In the genomic region with DNA sequence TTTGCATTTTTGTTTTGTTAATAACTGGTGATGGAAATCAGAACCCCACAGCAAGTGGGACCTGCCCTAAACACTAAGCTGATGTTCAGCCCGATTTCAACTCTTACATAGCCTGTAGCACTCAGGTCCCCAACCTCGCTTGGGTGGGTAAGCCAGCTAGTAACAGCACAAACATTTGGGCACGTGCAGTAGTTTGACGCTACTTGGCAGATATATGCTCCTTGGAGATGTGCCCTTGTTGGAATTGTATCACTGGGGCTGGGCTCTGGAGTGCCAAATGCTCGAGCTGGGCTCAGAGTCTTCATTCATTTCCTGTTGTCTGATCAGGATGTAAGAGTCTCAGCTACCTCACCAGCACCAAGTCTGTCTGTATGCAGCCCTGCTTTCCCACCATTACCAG, we compare ENCODE assay signal across 34 mouse cellular contexts. TPM values are rescaled to one million over a fixed set of nuclear protein-coding genes. Genes with fewer than 3 reads are reported as not detected.
DNase-seq lines count a peak whose midpoint lies in the region; ATAC-seq and TF ChIP-seq lines count a peak whose summit lies in the region.
"Had no signal": no experiment of that assay in that cellular context is flagged by ENCODE, and none has a peak within 500 bp of the region (broad histone marks: within the 10 kb centered on the region; RNA-seq: fewer than 3 reads in every experiment).

No protein-coding gene starts in this region.

- ATAC-seq in forebrain, embryonic 16.5 days: no peak
- no peak for ATAC-seq in forebrain, embryonic 11.5 days (replicated peaks; ENCODE audit: low FRiP score)
- no peak for ATAC-seq in midbrain, embryonic 11.5 days (ENCODE audit: low FRiP score)
- no peak for ATAC-seq in midbrain, embryonic 15.5 days (replicated peaks)
- ATAC-seq: activated CD4-positive, CD25-positive, alpha-beta regulatory T cell, adult 4 months; CD4-positive, CD25-positive, alpha-beta regulatory T cell, adult 4 months; forebrain, embryonic 15.5 days; intestine, postnatal 0 days had no signal

- H3K4me1 ChIP-seq in cerebellum, adult 2 months (ENCODE audit: control insufficient read depth, insufficient read depth, low read length): no peaks in the 10 kb centered on the region
- H3K4me1 ChIP-seq in forebrain, embryonic 16.5 days (replicated peaks; ENCODE audit: control insufficient read depth, insufficient read depth, low read length): peaks cover 12% of the 10 kb centered on the region
- no peaks in the 10 kb centered on the region for H3K4me1 ChIP-seq in forebrain, embryonic 11.5 days (replicated peaks; ENCODE audit: control insufficient read depth, insufficient read depth, low read length)
- H3K4me1 ChIP-seq in midbrain, embryonic 11.5 days (ENCODE audit: control insufficient read depth, insufficient read depth, low read length): no peaks in the 10 kb centered on the region
- H3K4me1 ChIP-seq in midbrain, embryonic 15.5 days: peaks cover 26% of the 10 kb centered on the region
- H3K4me1 ChIP-seq: embryonic facial prominence, embryonic 12.5 days had no signal

- H3K9me3 ChIP-seq in forebrain, embryonic 16.5 days (ENCODE audit: control insufficient read depth, low read length): no peaks in the 10 kb centered on the region
- no peaks in the 10 kb centered on the region for H3K9me3 ChIP-seq in forebrain, embryonic 11.5 days (ENCODE audit: control insufficient read depth, low read length)
- H3K9me3 ChIP-seq in midbrain, embryonic 11.5 days (ENCODE audit: control insufficient read depth, low read length): no peaks in the 10 kb centered on the region
- no peaks in the 10 kb centered on the region for H3K9me3 ChIP-seq in midbrain, embryonic 15.5 days
- H3K9me3 ChIP-seq: embryonic facial prominence, embryonic 12.5 days; embryonic facial prominence, embryonic 15.5 days; forebrain, embryonic 15.5 days; hindbrain, embryonic 12.5 days; hindbrain, embryonic 15.5 days had no signal

- H3K36me3 ChIP-seq in forebrain, embryonic 16.5 days (ENCODE audit: control insufficient read depth, insufficient read depth): no peaks in the 10 kb centered on the region
- no peaks in the 10 kb centered on the region for H3K36me3 ChIP-seq in forebrain, embryonic 11.5 days (ENCODE audit: control insufficient read depth, insufficient read depth, low read length)
- H3K36me3 ChIP-seq in midbrain, embryonic 11.5 days (ENCODE audit: control insufficient read depth, insufficient read depth, low read length): no peaks in the 10 kb centered on the region
- no peaks in the 10 kb centered on the region for H3K36me3 ChIP-seq in midbrain, embryonic 15.5 days (replicated peaks)
- H3K36me3 ChIP-seq: embryonic facial prominence, embryonic 12.5 days; embryonic facial prominence, embryonic 15.5 days; forebrain, embryonic 15.5 days; hindbrain, embryonic 12.5 days; hindbrain, embryonic 15.5 days had no signal

- TF ChIP-seq CTCF in cerebellum, adult 2 months (IDR thresholded peaks at IDR 0.05; ENCODE audit: borderline replicate concordance, insufficient read depth, low read depth, low read length): no peak

- H3K4me2 ChIP-seq in forebrain, embryonic 16.5 days (ENCODE audit: low read length): peak overlapping the region; percentile 5; the same call in 1 of the 2 replicates
- H3K4me2 ChIP-seq in forebrain, embryonic 11.5 days (ENCODE audit: low read depth, low read length, severe bottlenecking): no peak overlapping the region
- no peak overlapping the region for H3K4me2 ChIP-seq in midbrain, embryonic 11.5 days
- H3K4me2 ChIP-seq in midbrain, embryonic 15.5 days: no peak overlapping the region
- H3K4me2 ChIP-seq: embryonic facial prominence, embryonic 12.5 days; embryonic facial prominence, embryonic 15.5 days; forebrain, embryonic 15.5 days; heart, embryonic 11.5 days; hindbrain, embryonic 12.5 days; hindbrain, embryonic 15.5 days had no signal

- H3K9ac ChIP-seq in forebrain, embryonic 16.5 days (replicated peaks; ENCODE audit: low read depth, low read length): no peak overlapping the region
- no peak overlapping the region for H3K9ac ChIP-seq in forebrain, embryonic 11.5 days (ENCODE audit: low read length)
- no peak overlapping the region for H3K9ac ChIP-seq in midbrain, embryonic 11.5 days (ENCODE audit: low read length)
- H3K9ac ChIP-seq in midbrain, embryonic 15.5 days: no peak overlapping the region
- H3K9ac ChIP-seq: embryonic facial prominence, embryonic 12.5 days; embryonic facial prominence, embryonic 15.5 days; forebrain, embryonic 15.5 days; hindbrain, embryonic 12.5 days; hindbrain, embryonic 15.5 days had no signal

- no peak overlapping the region for H3K27ac ChIP-seq in cerebellum, adult 2 months (ENCODE audit: insufficient read depth, low read length)
- no peak overlapping the region for H3K27ac ChIP-seq in forebrain, embryonic 16.5 days (ENCODE audit: low read length)
- H3K27ac ChIP-seq in forebrain, embryonic 11.5 days (ENCODE audit: low read depth, low read length): no peak overlapping the region
- H3K27ac ChIP-seq in midbrain, embryonic 11.5 days (ENCODE audit: low read depth, low read length): no peak overlapping the region
- H3K27ac ChIP-seq in midbrain, embryonic 15.5 days: no peak overlapping the region
- H3K27ac ChIP-seq: embryonic facial prominence, embryonic 12.5 days; embryonic facial prominence, embryonic 15.5 days; forebrain, embryonic 15.5 days; gastrocnemius, adult 2 months; hindbrain, embryonic 12.5 days; hindbrain, embryonic 15.5 days had no signal

- DNase-seq in cerebellum, postnatal 10 days: peak; percentile 26 to 34
- no peak for DNase-seq in cerebellum, adult 2 months
- DNase-seq in forebrain, embryonic 11.5 days (ENCODE audit: low spot score): no peak
- peak; percentile 82 for DNase-seq in midbrain, embryonic 11.5 days (ENCODE audit: low spot score, missing footprints)
- no peak for DNase-seq in left cerebral cortex, postnatal 4 days
- DNase-seq: adrenal gland, postnatal 14 days; cerebellum, adult 11-12 months; cerebellum, adult 9-10 months; cerebellum, postnatal 25 days; gastrocnemius, adult 2 months; gastrocnemius, postnatal 14 days had no signal

- no peak overlapping the region for H3K4me3 ChIP-seq in cerebellum, adult 2 months (replicated peaks; ENCODE audit: insufficient read depth, low read depth, low read length)
- H3K4me3 ChIP-seq in forebrain, embryonic 16.5 days (replicated peaks; ENCODE audit: low read length): no peak overlapping the region
- no peak overlapping the region for H3K4me3 ChIP-seq in forebrain, embryonic 11.5 days (ENCODE audit: low read depth, low read length)
- H3K4me3 ChIP-seq in midbrain, embryonic 11.5 days (ENCODE audit: low read depth, low read length): no peak overlapping the region
- H3K4me3 ChIP-seq in midbrain, embryonic 15.5 days: no peak overlapping the region
- H3K4me3 ChIP-seq: embryonic facial prominence, embryonic 12.5 days; embryonic facial prominence, embryonic 15.5 days; forebrain, embryonic 15.5 days; gastrocnemius, adult 2 months; hindbrain, embryonic 12.5 days; hindbrain, embryonic 15.5 days had no signal

- WGBS in cerebellum, adult 2 months: 32% methylated on average over 5 of the region's 5 CpGs
- WGBS in forebrain, embryonic 16.5 days: 46% methylated on average over 5 of the region's 5 CpGs
- WGBS in forebrain, embryonic 11.5 days: 60% methylated on average over 5 of the region's 5 CpGs
- WGBS in midbrain, embryonic 11.5 days: 61% methylated on average over 5 of the region's 5 CpGs
- WGBS in midbrain, embryonic 15.5 days: 72% methylated on average over 5 of the region's 5 CpGs

- TF ChIP-seq POLR2A in cerebellum, adult 2 months (IDR thresholded peaks at IDR 0.05; ENCODE audit: borderline replicate concordance, insufficient read depth, low read length): no peak

- intact Hi-C loops in left cerebral cortex, postnatal 4 days (cut with DNase I): no loop called here

- H3K27me3 ChIP-seq in cerebellum, adult 2 months (ENCODE audit: control insufficient read depth, insufficient read depth, low read length): no peaks in the 10 kb centered on the region
- no peaks in the 10 kb centered on the region for H3K27me3 ChIP-seq in forebrain, embryonic 16.5 days (replicated peaks; ENCODE audit: control insufficient read depth, insufficient read depth, low read length)
- no peaks in the 10 kb centered on the region for H3K27me3 ChIP-seq in forebrain, embryonic 11.5 days (ENCODE audit: control insufficient read depth, insufficient read depth, low read length)
- H3K27me3 ChIP-seq in midbrain, embryonic 11.5 days (ENCODE audit: control insufficient read depth, insufficient read depth, low read length): no peaks in the 10 kb centered on the region
- H3K27me3 ChIP-seq in midbrain, embryonic 15.5 days (replicated peaks): no peaks in the 10 kb centered on the region
- H3K27me3 ChIP-seq: embryonic facial prominence, embryonic 12.5 days; forebrain, embryonic 15.5 days; hindbrain, embryonic 12.5 days; hindbrain, embryonic 15.5 days had no signal

RNA-seq across cellular contexts. Expression of a gene that starts 16.7 kb away (rescaled TPM):
- 27.0 and 28.9 TPM in 2 replicates for polyA plus RNA-seq in cerebellum, adult 2 months (2012; rRNA removed)
- polyA plus RNA-seq in forebrain, embryonic 16.5 days (2015; fragmentation: Nextera tagmentation; extraction: Ambion mirVana): 89.7 and 96.6 TPM in 2 replicates
- 178 and 183 TPM in 2 replicates for polyA plus RNA-seq in forebrain, embryonic 11.5 days (2014; fragmentation: Nextera tagmentation; extraction: Ambion mirVana)
- 136 and 138 TPM in 2 replicates for polyA plus RNA-seq in midbrain, embryonic 11.5 days (2014; fragmentation: Nextera tagmentation; extraction: Ambion mirVana)
- 81.0 and 89.9 TPM in 2 replicates for polyA plus RNA-seq in midbrain, embryonic 15.5 days (2015; fragmentation: Nextera tagmentation; extraction: Ambion mirVana)
- 10 to 100 TPM; 57.6 to 65.0 TPM for total RNA-seq in left cerebral cortex, postnatal 4 days (2021)

RNA-seq across cellular contexts. Expression of a gene that starts 16.9 kb away (rescaled TPM):
- polyA plus RNA-seq in cerebellum, adult 2 months (2012; rRNA removed): not detected in 2 replicates
- not detected in 2 replicates for polyA plus RNA-seq in forebrain, embryonic 16.5 days (2015; fragmentation: Nextera tagmentation; extraction: Ambion mirVana)
- not detected in 2 replicates for polyA plus RNA-seq in forebrain, embryonic 11.5 days (2014; fragmentation: Nextera tagmentation; extraction: Ambion mirVana)
- polyA plus RNA-seq in midbrain, embryonic 11.5 days (2014; fragmentation: Nextera tagmentation; extraction: Ambion mirVana): not detected in 2 replicates
- not detected in 2 replicates for polyA plus RNA-seq in midbrain, embryonic 15.5 days (2015; fragmentation: Nextera tagmentation; extraction: Ambion mirVana)
- not detected for total RNA-seq in left cerebral cortex, postnatal 4 days (2021)
- total RNA-seq: adrenal gland, postnatal 14 days; adrenal gland, postnatal 4 days; common myeloid progenitor, adult 5-6 weeks; ES-E14; gastrocnemius, adult 2 months; gastrocnemius, postnatal 14 days; gastrocnemius, postnatal 4 days; heart, adult 8-10 months; heart, postnatal 25 days; hematopoietic stem cell, adult 5-6 weeks had no signal
- polyA plus RNA-seq: activated CD4-positive, CD25-positive, alpha-beta regulatory T cell, adult 4 months; C2C12; CD4-positive, CD25-positive, alpha-beta regulatory T cell, adult 4 months; embryonic facial prominence, embryonic 12.5 days; embryonic facial prominence, embryonic 15.5 days; forebrain, embryonic 15.5 days; frontal cortex, adult 2 months; heart, embryonic 11.5 days; heart, embryonic 14.5 days; heart, postnatal 0 days; hindbrain, embryonic 12.5 days; hindbrain, embryonic 15.5 days; intestine, embryonic 14.5 days; intestine, postnatal 0 days had no signal

RNA-seq across cellular contexts. Expression of a gene that starts 33.2 kb away (rescaled TPM):
- polyA plus RNA-seq in cerebellum, adult 2 months (2012; rRNA removed): not detected in 2 replicates
- polyA plus RNA-seq in forebrain, embryonic 16.5 days (2015; fragmentation: Nextera tagmentation; extraction: Ambion mirVana): not detected in 2 replicates
- polyA plus RNA-seq in forebrain, embryonic 11.5 days (2014; fragmentation: Nextera tagmentation; extraction: Ambion mirVana): not detected in 2 replicates
- polyA plus RNA-seq in midbrain, embryonic 11.5 days (2014; fragmentation: Nextera tagmentation; extraction: Ambion mirVana): not detected in 2 replicates
- not detected in 2 replicates for polyA plus RNA-seq in midbrain, embryonic 15.5 days (2015; fragmentation: Nextera tagmentation; extraction: Ambion mirVana)
- total RNA-seq in left cerebral cortex, postnatal 4 days (2021): not detected
- total RNA-seq: adrenal gland, postnatal 14 days; adrenal gland, postnatal 4 days; common myeloid progenitor, adult 5-6 weeks; ES-E14; gastrocnemius, adult 2 months; gastrocnemius, postnatal 14 days; gastrocnemius, postnatal 4 days; heart, adult 8-10 months; heart, postnatal 25 days; hematopoietic stem cell, adult 5-6 weeks had no signal
- polyA plus RNA-seq: activated CD4-positive, CD25-positive, alpha-beta regulatory T cell, adult 4 months; C2C12; CD4-positive, CD25-positive, alpha-beta regulatory T cell, adult 4 months; embryonic facial prominence, embryonic 12.5 days; embryonic facial prominence, embryonic 15.5 days; forebrain, embryonic 15.5 days; frontal cortex, adult 2 months; heart, embryonic 11.5 days; heart, embryonic 14.5 days; heart, postnatal 0 days; hindbrain, embryonic 12.5 days; hindbrain, embryonic 15.5 days; intestine, embryonic 14.5 days; intestine, postnatal 0 days had no signal

RNA-seq across cellular contexts. Expression of a gene that starts 51.3 kb away (rescaled TPM):
- not detected in 2 replicates for polyA plus RNA-seq in cerebellum, adult 2 months (2012; rRNA removed)
- not detected in 2 replicates for polyA plus RNA-seq in forebrain, embryonic 16.5 days (2015; fragmentation: Nextera tagmentation; extraction: Ambion mirVana)
- polyA plus RNA-seq in forebrain, embryonic 11.5 days (2014; fragmentation: Nextera tagmentation; extraction: Ambion mirVana): not detected in 2 replicates
- polyA plus RNA-seq in midbrain, embryonic 11.5 days (2014; fragmentation: Nextera tagmentation; extraction: Ambion mirVana): 0.04 TPM in 1 of 2 replicates, not detected in the other
- 0.05 TPM in 1 of 2 replicates, not detected in the other for polyA plus RNA-seq in midbrain, embryonic 15.5 days (2015; fragmentation: Nextera tagmentation; extraction: Ambion mirVana)
- not detected for total RNA-seq in left cerebral cortex, postnatal 4 days (2021)
- total RNA-seq: adrenal gland, postnatal 14 days; adrenal gland, postnatal 4 days; gastrocnemius, adult 2 months; gastrocnemius, postnatal 14 days; gastrocnemius, postnatal 4 days; heart, adult 8-10 months; heart, postnatal 25 days; hematopoietic stem cell, adult 5-6 weeks had no signal
- polyA plus RNA-seq: C2C12; forebrain, embryonic 15.5 days; frontal cortex, adult 2 months; heart, embryonic 14.5 days; heart, postnatal 0 days; hindbrain, embryonic 15.5 days; intestine, embryonic 14.5 days; intestine, postnatal 0 days had no signal

Comparison
In these comparisons a context has a peak if more than half of its experiments do, and no peak if none do; other contexts are left out.
1. DNase-seq: peak in cerebellum, postnatal 10 days (2 of 2) and midbrain, embryonic 11.5 days (single experiment); none in cerebellum, adult 2 months (0 of 2), forebrain, embryonic 11.5 days (single experiment) and left cerebral cortex, postnatal 4 days (single experiment).